Mouse (Mus musculus) cortical plate, adult 2 months (tissue): ENCODE data around the gene Krtap1-3.
"Not testable (repeated sequence)": the region's sequence is repeated elsewhere in the genome, so short reads cannot be mapped to it uniquely, and the experiment has no call there.

Experiments used
- CTCF ChIP-seq: fragments of 200-500 bp; IDR thresholded peaks from 2 replicates; pipeline ENCODE4 v1.5.1; 2011; ENCODE audit warnings: mild to moderate bottlenecking, control low read depth, low read length; ENCODE audit not compliant: insufficient read depth; ENCODE audit errors: extremely low read depth
- POLR2A ChIP-seq: fragments of 200-500 bp; IDR thresholded peaks from 2 replicates; pipeline ENCODE4 v1.6.1; 2011; ENCODE audit warnings: mild to moderate bottlenecking, low read length, control low read depth; ENCODE audit not compliant: insufficient read depth; ENCODE audit errors: extremely low read depth

GRCm38 (mm10) chr11:99597742-99598141, 6.6 kb upstream of the Krtap1-3 start, which contains the start of gene Krtap9-3:
- TF ChIP-seq CTCF, POLR2A: not testable (repeated sequence)
